ENCODE assay signal across 17 mouse cellular contexts in genomic region chr17:50688135-50688534, GRCm38 (mm10).
DNase-seq lines count a peak whose midpoint lies in the region; ATAC-seq and TF ChIP-seq lines count a peak whose summit lies in the region.
"Had no signal": no experiment of that assay in that cellular context is flagged by ENCODE, and none has a peak within 500 bp of the region (broad histone marks: within the 10 kb centered on the region; RNA-seq: fewer than 3 reads in every experiment).

No protein-coding gene starts in this region.

- H3K4me2 ChIP-seq in stomach, postnatal 0 days (replicated peaks; ENCODE audit: low read depth): no peak overlapping the region
- H3K4me2 ChIP-seq: hindbrain, embryonic 12.5 days; liver, embryonic 15.5 days had no signal

- WGBS in stomach, postnatal 0 days: 79% methylated on average over 6 of the region's 6 CpGs

- no peak for TF ChIP-seq CTCF in stomach, postnatal 0 days (IDR thresholded peaks at IDR 0.05; ENCODE audit: low read depth)

- H3K4me3 ChIP-seq in stomach, postnatal 0 days (ENCODE audit: low read depth, low read length): no peak overlapping the region
- H3K4me3 ChIP-seq: hindbrain, embryonic 12.5 days; left cerebral cortex, adult 2 months; liver, embryonic 15.5 days; megakaryocyte, embryonic 14.5 days had no signal

- 0 out of 2 replicates have a peak, but pooled peaks cover 3% of the 10 kb centered on the region for H3K36me3 ChIP-seq in stomach, postnatal 0 days (ENCODE audit: control insufficient read depth, insufficient read depth, low read length)

- no peaks in the 10 kb centered on the region for H3K4me1 ChIP-seq in stomach, postnatal 0 days (replicated peaks; ENCODE audit: control insufficient read depth, insufficient read depth)
- H3K4me1 ChIP-seq: hindbrain, embryonic 12.5 days; liver, embryonic 15.5 days; megakaryocyte, embryonic 14.5 days had no signal

- H3K9me3 ChIP-seq in stomach, postnatal 0 days (ENCODE audit: control insufficient read depth, low read length): no peaks in the 10 kb centered on the region
- H3K9me3 ChIP-seq: hindbrain, embryonic 12.5 days; liver, embryonic 15.5 days; megakaryocyte, embryonic 14.5 days had no signal

- H3K27me3 ChIP-seq in stomach, postnatal 0 days (ENCODE audit: control insufficient read depth, insufficient read depth, low read length): no peaks in the 10 kb centered on the region
- H3K27me3 ChIP-seq: hindbrain, embryonic 12.5 days; liver, embryonic 15.5 days; megakaryocyte, embryonic 14.5 days had no signal

- DNase-seq in cerebellum, postnatal 4 days (ENCODE audit: low spot score in 2 of 2): no peak
- DNase-seq in layer of hippocampus, postnatal 14 days (ENCODE audit: low spot score in 2 of 2): peak; percentile 19 to 32
- DNase-seq in layer of hippocampus, postnatal 36 days: no peak
- peak; percentile 84 for DNase-seq in cerebellum, adult 9-11 months
- peak; percentile 31 for DNase-seq in skeletal muscle tissue, adult 2 months (ENCODE audit: low read depth, low spot score)
- no peak for DNase-seq in stomach, postnatal 0 days (ENCODE audit: low spot score)
- no peak for DNase-seq in gastrocnemius, postnatal 25 days
- DNase-seq: adrenal gland, adult 2 months; gastrocnemius, postnatal 36 days; kidney, adult 18-20 months; lung, postnatal 10 days; spleen, adult 18-20 months had no signal

- no peak for TF ChIP-seq EP300 in stomach, postnatal 0 days (optimal IDR thresholded peaks at IDR 0.05)

- ATAC-seq in cerebellum, adult (ENCODE audit: insufficient number of reproducible peaks, low FRiP score, low TSS enrichment): peak; percentile 95
- no peak for ATAC-seq in stomach, postnatal 0 days (ENCODE audit: low FRiP score, low TSS enrichment)

- no peak overlapping the region for H3K9ac ChIP-seq in stomach, postnatal 0 days (ENCODE audit: low read length)
- H3K9ac ChIP-seq: hindbrain, embryonic 12.5 days; liver, embryonic 15.5 days had no signal

- H3K27ac ChIP-seq in stomach, postnatal 0 days (replicated peaks): no peak overlapping the region
- H3K27ac ChIP-seq: hindbrain, embryonic 12.5 days; left cerebral cortex, adult 2 months; liver, embryonic 15.5 days had no signal

Comparison
In these comparisons a context has a peak if more than half of its experiments do, and no peak if none do; other contexts are left out.
1. DNase-seq: peak in layer of hippocampus, postnatal 14 days (2 of 2), cerebellum, adult 9-11 months (single experiment) and skeletal muscle tissue, adult 2 months (single experiment); none in cerebellum, postnatal 4 days (0 of 2), layer of hippocampus, postnatal 36 days (0 of 2), stomach, postnatal 0 days (single experiment) and gastrocnemius, postnatal 25 days (single experiment).